Mouse (Mus musculus) limb, embryonic 11.5 days (tissue): Measurements from ENCODE around the gene Maml3. TPM values are rescaled to one million over a fixed set of nuclear protein-coding genes. Genes with fewer than 3 reads are reported as not detected.
A peak's percentile ranks its signal among the peaks of the same experiment; 100 is the strongest.

Experiments
- ATAC-seq: fragments of 200-750 bp; cut with Nextera tagmentation; 2 replicates; pipeline ENCODE4 v1.8.0; 2017; ENCODE audit warnings: low read depth; ENCODE audit not compliant: insufficient number of reproducible peaks, low FRiP score, low TSS enrichment
- DNase-seq: peaks from one replicate; pipeline ENCODE4 v3.0.0-alpha.2; 2015; ENCODE audit warnings: low spot score
- H3K27ac ChIP-seq: fragments of 300-500 bp; sonication (generic); replicated peaks from 2 replicates; pipeline ENCODE4 v1.5.1; 2014; ENCODE audit warnings: low read depth, mild to moderate bottlenecking, low read length
- H3K27me3 ChIP-seq: fragments of 300-500 bp; sonication (generic); 2 replicates; pipeline ENCODE4 v1.6.1; 2014; ENCODE audit warnings: mild to moderate bottlenecking, low read length, mixed read lengths; ENCODE audit not compliant: control insufficient read depth, insufficient read depth
- H3K36me3 ChIP-seq: fragments of 300-500 bp; sonication (generic); 2 replicates; pipeline ENCODE4 v1.6.1; 2014; ENCODE audit warnings: mild to moderate bottlenecking, low read length, moderate library complexity, mixed read lengths; ENCODE audit not compliant: control insufficient read depth, insufficient read depth
- H3K4me1 ChIP-seq: fragments of 300-500 bp; sonication (generic); 2 replicates; pipeline ENCODE4 v1.6.1; 2014; ENCODE audit warnings: low read length, mixed read lengths; ENCODE audit not compliant: control insufficient read depth, insufficient read depth
- H3K4me2 ChIP-seq: fragments of 300-500 bp; sonication (generic); 2 replicates; pipeline ENCODE4 v1.6.1; 2014; ENCODE audit warnings: low read depth, mild to moderate bottlenecking, moderate library complexity; ENCODE audit not compliant: severe bottlenecking
- H3K4me3 ChIP-seq: fragments of 300-500 bp; sonication (generic); 2 replicates; pipeline ENCODE4 v1.5.1; 2014; ENCODE audit warnings: low read depth, low read length
- H3K9ac ChIP-seq: fragments of 300-500 bp; sonication (generic); 2 replicates; pipeline ENCODE4 v1.6.1; 2014; ENCODE audit warnings: mild to moderate bottlenecking, low read length
- H3K9me3 ChIP-seq: fragments of 300-500 bp; sonication (generic); 2 replicates; pipeline ENCODE4 v1.6.1; 2016; ENCODE audit warnings: low read length; ENCODE audit not compliant: control insufficient read depth
- WGBS: fragments of 180-500 bp; shearing (Covaris S2); extraction: QIAGEN DNeasy Blood & Tissue Kit; methylation state at CpG from one replicate; pipeline ENCODE4 v1.1.7; 2014; 5-methylcytosine and 5-hydroxymethylcytosine counted together
- polyA plus RNA-seq: library from polyadenylated mRNA; unstranded; fragments of >200 nt; fragmentation: Nextera tagmentation; extraction: Ambion mirVana; gene quantifications from 2 replicates; pipeline ENCODE4 v1.2.1, GENCODE M21; 2014

Maml3 gene
- polyA plus RNA-seq, 1 experiment from 2014 or later: 4.3 TPM

DNA sequence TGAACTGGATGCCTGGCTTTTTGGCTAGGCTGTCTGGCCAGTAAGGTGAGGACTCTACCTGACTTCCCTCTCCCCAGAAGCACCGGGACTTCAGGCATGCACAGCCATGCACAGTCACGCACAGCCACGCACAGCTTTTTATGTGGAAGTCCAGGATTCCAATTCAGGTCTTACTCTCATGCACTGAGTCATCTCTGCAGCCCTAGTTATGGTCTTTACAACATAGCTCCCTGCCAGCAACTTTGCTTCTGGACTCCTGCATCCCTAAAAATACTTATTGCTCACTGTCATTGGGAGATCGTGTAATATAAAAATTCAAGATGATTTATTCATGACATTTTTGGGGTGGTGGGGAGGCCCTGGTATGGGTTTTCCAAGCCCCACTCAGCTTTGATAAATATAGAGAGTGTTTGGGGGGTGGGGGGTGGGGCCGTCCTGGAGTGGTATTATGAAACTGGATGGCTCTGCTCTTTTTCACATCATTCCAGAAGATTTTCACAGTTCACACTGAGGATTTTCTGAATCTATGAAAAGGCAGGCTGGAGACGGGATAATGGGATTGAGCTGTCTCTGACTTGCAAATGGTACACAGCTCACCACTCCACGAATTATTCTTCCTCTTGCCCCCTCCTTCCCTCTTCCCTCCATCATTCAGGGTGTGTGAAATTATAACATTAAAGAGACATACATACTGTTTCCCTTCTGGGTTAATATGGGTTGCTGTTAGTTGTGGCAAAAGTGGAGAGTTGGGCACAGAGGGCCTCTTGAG, 288.2 kb downstream of the Maml3 start:
- Histone ChIP-seq H3K27ac (no peak overlapping the region), H3K4me2 (no peak overlapping the region), H3K9me3 (no peaks in the 10 kb centered on the region), H3K4me3 (no peak overlapping the region), H3K4me1 (no peaks in the 10 kb centered on the region), H3K36me3 (no peaks in the 10 kb centered on the region), H3K27me3 (no peaks in the 10 kb centered on the region), H3K9ac (no peak overlapping the region)
- 89% methylated on average over 7 of the region's 7 CpGs for WGBS
- ATAC-seq: no peak
- DNase-seq: no peak

DNA sequence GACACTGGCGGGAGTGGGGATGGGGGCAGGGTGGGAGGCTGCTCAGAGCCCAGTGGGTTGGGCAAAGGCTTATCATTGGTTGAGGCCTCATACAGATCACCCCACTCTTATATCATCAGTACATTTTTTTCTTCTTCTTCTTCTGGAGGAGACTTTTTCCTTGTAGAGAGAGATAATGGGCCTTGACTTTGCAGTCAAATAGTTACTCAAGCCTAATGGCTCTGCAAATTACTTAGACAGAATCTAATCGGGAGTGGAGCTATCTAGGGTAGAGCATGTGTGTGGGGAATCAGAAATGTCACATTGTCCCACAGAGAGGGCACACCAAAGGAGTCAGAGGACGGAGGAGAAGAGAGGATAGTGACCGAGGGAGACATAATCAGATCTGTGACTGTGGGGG, 290.8 kb downstream of the Maml3 start:
- Histone ChIP-seq H3K27me3 (no peaks in the 10 kb centered on the region), H3K4me3 (no peak overlapping the region), H3K27ac (no peak overlapping the region), H3K36me3 (no peaks in the 10 kb centered on the region), H3K4me2 (no peak overlapping the region), H3K9ac (no peak overlapping the region), H3K9me3 (no peaks in the 10 kb centered on the region), H3K4me1 (no peaks in the 10 kb centered on the region)
- no peak for ATAC-seq
- WGBS: 81% methylated on average over 4 of the region's 4 CpGs
- no peak for DNase-seq

DNA sequence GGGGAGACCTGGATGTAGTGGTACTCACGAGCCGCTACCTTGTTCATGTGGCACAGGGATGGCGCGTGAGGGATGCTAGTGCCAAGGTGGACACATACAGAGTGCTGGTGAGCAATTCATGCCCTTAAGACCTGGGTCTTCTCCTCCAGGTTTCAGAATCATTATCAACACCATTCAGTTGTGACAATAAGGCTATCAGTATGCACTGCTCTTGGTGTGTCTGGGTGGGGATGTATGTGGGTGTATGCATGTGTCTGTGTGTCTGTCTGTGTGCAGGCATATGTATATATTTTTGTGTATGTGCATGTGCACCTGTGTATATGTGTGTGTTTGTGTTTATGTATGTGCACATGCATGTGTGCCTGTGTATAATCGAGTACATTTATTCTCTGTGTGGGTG, 291.7 kb downstream of the Maml3 start:
- H3K27ac ChIP-seq: no peak overlapping the region
- H3K4me2 ChIP-seq: no peak overlapping the region
- no peaks in the 10 kb centered on the region for H3K36me3 ChIP-seq
- no peaks in the 10 kb centered on the region for H3K9me3 ChIP-seq
- no peaks in the 10 kb centered on the region for H3K4me1 ChIP-seq
- no peaks in the 10 kb centered on the region for H3K27me3 ChIP-seq
- no peak overlapping the region for H3K4me3 ChIP-seq
- H3K9ac ChIP-seq: no peak overlapping the region
- DNase-seq (no peak), ATAC-seq (no peak)
- WGBS: 96% methylated on average over 5 of the region's 5 CpGs

DNA sequence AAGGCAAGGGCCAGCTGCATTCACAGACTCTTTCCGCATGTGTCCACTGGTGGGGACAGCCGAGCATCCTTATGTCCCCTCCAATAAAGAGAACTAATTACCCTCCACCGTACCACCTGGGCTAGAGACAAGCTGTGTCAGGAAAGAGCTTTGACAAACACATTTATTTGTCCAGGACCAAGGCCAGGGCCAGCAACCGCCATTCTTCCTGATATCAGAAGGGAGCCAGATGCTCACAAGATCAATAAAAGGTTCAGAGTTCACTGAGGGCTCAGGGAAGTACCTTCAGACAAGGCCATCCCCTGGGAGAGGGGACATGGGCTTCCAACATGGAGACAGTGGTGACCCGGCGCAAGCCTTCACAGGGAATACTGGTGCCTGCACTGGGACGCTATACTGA, 294.1 kb downstream of the Maml3 start:
- DNase-seq: no peak
- WGBS: 78% methylated on average over 7 of the region's 7 CpGs
- no peak for ATAC-seq

DNA sequence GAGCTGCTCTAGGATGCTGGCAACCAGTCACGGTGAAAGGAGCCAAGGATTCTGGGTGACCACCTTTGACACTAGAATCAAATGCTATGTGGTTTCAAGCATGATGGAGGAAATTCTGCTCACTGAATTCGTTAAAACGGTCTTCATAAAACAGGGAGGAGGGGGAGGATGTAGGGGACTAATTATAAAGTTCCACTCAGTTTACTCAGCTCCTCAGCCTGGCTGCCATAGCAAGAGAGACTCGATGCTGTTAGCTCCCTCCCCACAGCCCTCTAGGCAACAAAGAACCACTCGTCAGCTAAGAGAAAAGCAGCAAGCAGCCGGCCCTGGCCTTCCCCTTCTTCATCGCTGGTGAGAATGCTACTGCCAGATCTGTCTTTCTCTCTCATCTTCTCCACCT, 295.1 kb downstream of the Maml3 start:
- no peak overlapping the region for H3K4me2 ChIP-seq
- H3K36me3 ChIP-seq: no peaks in the 10 kb centered on the region
- H3K27me3 ChIP-seq: no peaks in the 10 kb centered on the region
- no peak overlapping the region for H3K9ac ChIP-seq
- no peak for DNase-seq
- WGBS: 58% methylated on average over 7 of the region's 7 CpGs
- peaks cover 9% of the 10 kb centered on the region for H3K4me1 ChIP-seq
- no peak overlapping the region for H3K4me3 ChIP-seq
- no peaks in the 10 kb centered on the region for H3K9me3 ChIP-seq
- H3K27ac ChIP-seq: no peak overlapping the region
- ATAC-seq: no peak

More for the DNA sequence above, 294.1 kb downstream of the Maml3 start:
- Histone ChIP-seq H3K4me1 (peaks cover 4% of the 10 kb centered on the region; the same call in 1 of the 2 replicates), H3K4me2 (no peak overlapping the region), H3K27me3 (no peaks in the 10 kb centered on the region), H3K27ac (no peak overlapping the region), H3K36me3 (no peaks in the 10 kb centered on the region), H3K4me3 (no peak overlapping the region), H3K9ac (no peak overlapping the region), H3K9me3 (no peaks in the 10 kb centered on the region)

DNA sequence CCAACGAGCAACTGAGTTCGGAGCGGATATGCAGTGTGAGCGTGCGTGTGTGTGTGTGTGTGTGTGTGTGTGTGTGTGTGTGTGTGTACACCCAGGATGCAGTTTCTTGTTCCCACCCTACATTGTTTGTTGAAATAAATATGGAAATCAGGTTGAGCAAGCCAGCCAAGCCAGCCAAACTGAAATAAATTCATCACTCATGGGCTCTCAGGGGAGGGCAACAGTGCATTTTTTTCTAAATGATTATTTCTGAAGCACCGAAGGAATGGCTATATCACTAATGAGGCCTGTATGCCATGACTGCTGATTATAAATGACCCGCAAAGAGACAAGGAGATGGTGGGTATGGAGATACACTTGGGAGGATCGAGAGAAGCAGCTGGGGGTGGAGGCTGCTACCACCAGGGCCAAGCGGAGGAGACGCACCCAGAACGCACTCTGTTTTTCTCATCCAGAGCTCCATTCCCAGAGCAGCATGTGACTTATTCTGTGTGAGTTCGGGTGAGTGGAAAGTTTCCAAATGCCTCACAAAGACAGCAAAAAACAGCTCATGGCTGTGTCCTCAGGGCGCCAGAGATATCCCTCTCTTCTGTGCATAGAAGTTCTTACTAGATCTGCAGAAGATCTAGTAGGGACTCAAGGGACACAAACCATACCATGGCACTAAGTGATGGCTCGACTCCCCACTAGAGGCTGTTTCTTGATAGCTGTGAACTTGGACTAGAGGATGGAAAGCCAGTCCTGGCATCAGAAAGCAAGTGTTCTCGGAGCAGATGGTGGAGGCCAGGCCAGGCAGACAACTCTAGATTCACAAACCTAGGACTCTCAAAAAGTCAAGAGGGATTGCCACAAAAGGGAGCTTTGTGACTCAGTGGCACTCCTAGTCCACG, 296.6 kb downstream of the Maml3 start:
- H3K9me3 ChIP-seq: no peaks in the 10 kb centered on the region
- no peak overlapping the region for H3K27ac ChIP-seq
- H3K4me2 ChIP-seq: no peak overlapping the region
- WGBS: 93% methylated on average over 16 of the region's 16 CpGs
- no peak overlapping the region for H3K4me3 ChIP-seq
- H3K27me3 ChIP-seq: no peaks in the 10 kb centered on the region
- DNase-seq (no peak), ATAC-seq (no peak)
- peaks cover 14% of the 10 kb centered on the region for H3K4me1 ChIP-seq
- no peak overlapping the region for H3K9ac ChIP-seq
- no peaks in the 10 kb centered on the region for H3K36me3 ChIP-seq

DNA sequence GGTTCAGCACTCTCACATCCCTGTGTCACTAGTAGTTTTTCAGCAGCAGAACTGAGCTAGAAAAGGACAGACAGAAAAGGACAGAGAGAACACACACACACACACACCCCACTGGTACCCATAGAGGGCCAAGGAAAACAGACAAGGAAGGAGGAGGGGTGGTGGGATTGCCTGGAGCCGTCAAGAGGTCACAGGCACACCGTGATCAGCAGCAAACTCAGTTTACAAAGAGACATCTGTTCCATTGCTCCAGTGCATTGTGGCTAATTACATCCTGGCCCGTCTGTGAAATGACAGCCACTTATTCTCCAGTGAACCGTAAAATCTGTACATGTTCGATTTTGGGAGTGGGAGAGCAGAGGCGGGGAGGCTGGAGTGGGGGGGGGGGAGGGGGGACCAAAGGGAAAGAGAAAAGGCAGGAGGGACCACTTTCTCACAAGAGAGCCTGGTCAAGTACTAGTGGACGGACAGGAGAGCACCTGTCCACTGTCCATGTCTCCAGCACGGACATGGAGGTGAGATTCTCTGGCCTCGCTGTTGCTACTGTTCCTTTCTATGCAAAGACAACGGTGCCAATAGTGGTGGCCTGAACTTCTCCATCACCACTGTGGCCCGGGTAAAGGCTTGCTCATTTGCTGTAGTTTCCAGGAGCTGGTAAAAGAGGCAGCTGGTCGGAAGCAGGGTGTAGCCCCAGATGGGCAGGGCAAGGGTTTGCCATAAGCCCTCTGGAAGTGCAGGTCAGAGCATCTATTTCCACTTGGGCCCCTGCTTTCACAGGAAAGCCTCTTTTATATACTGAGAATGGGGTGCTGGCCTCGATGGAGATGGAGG, 299.2 kb downstream of the Maml3 start:
- H3K4me2 ChIP-seq: no peak overlapping the region
- peaks cover 19% of the 10 kb centered on the region for H3K4me1 ChIP-seq
- H3K27ac ChIP-seq: no peak overlapping the region
- H3K27me3 ChIP-seq: no peaks in the 10 kb centered on the region
- 34% methylated on average over 13 of the region's 13 CpGs for WGBS
- H3K4me3 ChIP-seq: no peak overlapping the region
- ATAC-seq (no peak), DNase-seq (peak; percentile 43)
- H3K36me3 ChIP-seq: no peaks in the 10 kb centered on the region
- H3K9ac ChIP-seq: no peak overlapping the region
- no peaks in the 10 kb centered on the region for H3K9me3 ChIP-seq

DNA sequence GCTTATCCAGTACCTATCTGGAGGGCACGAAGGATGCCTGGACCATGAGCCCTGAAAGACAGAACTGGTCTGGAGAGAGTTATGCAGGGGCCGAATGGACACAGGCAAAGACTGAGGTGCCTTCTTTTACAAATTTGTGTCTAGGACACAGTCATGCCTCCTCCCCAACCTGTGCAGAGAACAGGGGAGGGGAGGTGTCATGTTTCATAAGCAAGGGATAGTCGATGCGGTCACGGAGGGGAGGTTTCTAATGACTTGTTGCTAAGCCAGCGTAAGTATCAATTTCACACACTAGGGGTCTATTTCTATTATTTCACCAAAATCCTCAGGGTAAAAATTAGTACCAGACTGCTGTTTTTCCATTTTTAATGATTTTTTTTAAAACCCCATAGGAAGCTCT, 301.0 kb downstream of the Maml3 start:
- Histone ChIP-seq H3K9me3 (no peaks in the 10 kb centered on the region), H3K36me3 (no peaks in the 10 kb centered on the region), H3K4me3 (no peak overlapping the region), H3K4me2 (no peak overlapping the region), H3K4me1 (peaks cover 19% of the 10 kb centered on the region), H3K27ac (no peak overlapping the region), H3K27me3 (no peaks in the 10 kb centered on the region), H3K9ac (no peak overlapping the region)
- ATAC-seq: no peak
- no peak for DNase-seq
- 34% methylated on average over 6 of the region's 6 CpGs for WGBS
